Mouse (Mus musculus): Measurements from ENCODE around the gene Nt5c2.

GRCm38 (mm10) chr19:46856232-46856631, 158.7 kb downstream of the Nt5c2 start:
- TF ChIP-seq CTCF (IDR thresholded peaks at IDR 0.05; ENCODE audit: extremely low read depth, insufficient read depth, insufficient read length, insufficient replicate concordance) (no peak), POLR2A (IDR thresholded peaks at IDR 0.05; ENCODE audit: low read depth, low read length) (no peak)

Measured in spleen, adult 2 months (tissue).